Mouse (Mus musculus): ENCODE data around the gene Aspg.

The Aspg gene

DNA sequence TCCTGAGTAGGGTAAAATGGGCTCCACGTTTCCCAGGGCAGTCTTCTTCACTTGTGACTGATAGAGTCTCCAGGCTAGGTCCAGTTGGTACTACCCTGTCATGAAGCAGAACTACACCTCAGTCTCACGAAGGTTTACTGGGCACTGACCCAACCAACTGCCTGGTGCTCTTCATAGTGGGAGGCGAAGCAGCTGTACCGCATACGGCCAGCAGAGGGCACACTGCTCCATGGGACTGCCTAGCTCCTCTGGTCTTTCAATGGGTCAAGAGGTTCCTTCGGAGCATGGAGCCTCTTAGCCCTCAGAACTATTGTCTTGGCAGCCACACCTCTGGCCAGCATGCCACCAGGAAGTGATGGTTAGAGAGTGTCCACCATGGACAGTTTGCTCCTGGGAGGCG is 7.2 kb downstream of the Aspg start:
- peak; percentile 91 for DNase-seq (ENCODE audit: low spot score)

DNA sequence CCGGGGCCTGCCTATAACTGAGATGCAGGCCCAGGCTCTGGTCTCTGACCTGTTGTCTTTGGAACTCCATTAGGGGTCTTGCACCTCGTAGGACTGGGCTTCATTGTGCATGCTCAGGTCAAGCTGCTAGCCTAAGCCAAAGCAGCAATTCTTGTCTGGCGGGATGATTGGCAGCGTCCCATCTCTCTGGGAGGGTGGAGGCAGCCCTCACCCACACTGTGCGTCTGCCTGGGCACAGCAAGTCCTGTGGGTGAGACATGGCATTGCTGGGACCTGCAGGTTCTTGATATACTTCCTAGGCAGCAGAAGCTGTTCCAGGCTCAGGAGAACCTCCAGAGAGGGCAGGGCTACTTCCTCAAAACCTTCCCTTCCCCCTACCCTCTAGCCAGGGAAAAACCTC is 10.5 kb downstream of the Aspg start:
- no peak for DNase-seq (ENCODE audit: low spot score)

DNA sequence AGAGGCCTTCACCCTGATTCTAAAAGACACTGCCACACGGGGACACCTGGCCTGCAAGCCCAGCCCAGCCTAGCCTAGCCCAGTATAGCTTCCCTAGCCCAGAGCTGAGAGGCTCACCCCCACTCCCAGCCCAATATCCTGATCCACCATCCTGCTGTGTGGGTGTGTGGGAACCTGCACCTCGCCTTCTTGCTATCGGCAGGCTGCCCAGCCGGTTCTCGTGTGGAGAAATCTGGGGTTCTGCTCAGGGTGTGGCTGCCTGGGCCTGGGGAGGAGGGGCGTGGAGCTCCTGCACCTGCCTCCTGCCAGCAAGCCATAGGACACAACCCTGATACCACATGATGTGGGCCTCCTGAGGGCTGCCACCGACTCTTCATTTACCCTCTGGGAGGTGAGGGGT is 11.2 kb downstream of the Aspg start:
- DNase-seq (ENCODE audit: low spot score): no peak

DNA sequence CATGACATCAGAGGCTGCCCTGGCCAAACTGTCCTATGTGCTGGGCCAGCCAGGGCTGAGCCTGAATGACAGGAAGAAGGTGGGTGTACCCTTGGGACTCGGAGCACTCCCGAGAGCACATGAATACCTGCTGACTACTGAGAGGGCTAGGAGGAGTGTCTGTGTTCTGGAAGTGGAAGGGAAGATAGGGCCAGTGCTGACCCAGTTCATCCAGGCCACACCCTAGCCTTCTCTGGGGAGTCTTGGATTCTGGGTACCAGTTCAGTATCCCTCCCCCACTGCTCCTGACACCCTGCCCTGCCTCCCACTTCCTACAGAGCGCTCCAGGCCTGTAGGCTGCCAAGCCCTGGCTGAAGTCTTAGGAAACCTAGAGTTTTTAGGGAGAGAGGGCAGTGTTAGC is 14.7 kb downstream of the Aspg start:
- no peak for DNase-seq (ENCODE audit: low spot score)

DNA sequence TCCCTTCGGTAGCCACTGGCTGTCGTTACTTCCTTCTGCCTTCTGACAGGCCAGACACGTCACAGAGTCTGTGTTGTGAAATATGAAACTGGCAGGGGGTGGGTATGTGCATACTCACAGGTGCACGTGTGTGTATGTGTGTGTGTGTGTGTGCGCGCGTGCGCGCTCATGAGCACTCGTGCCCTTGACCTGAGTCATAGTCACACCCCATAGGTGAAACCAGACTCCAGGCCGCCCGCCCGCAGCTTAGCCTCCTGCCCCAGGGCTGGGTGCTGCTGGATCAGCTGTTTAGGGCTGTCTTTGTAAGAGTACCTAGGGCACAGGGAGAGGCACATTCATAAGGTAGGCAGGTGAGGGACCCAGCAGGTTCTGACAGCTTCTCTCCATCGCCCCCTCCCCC is 19.4 kb downstream of the Aspg start:
- no peak for DNase-seq (ENCODE audit: low spot score)

DNA sequence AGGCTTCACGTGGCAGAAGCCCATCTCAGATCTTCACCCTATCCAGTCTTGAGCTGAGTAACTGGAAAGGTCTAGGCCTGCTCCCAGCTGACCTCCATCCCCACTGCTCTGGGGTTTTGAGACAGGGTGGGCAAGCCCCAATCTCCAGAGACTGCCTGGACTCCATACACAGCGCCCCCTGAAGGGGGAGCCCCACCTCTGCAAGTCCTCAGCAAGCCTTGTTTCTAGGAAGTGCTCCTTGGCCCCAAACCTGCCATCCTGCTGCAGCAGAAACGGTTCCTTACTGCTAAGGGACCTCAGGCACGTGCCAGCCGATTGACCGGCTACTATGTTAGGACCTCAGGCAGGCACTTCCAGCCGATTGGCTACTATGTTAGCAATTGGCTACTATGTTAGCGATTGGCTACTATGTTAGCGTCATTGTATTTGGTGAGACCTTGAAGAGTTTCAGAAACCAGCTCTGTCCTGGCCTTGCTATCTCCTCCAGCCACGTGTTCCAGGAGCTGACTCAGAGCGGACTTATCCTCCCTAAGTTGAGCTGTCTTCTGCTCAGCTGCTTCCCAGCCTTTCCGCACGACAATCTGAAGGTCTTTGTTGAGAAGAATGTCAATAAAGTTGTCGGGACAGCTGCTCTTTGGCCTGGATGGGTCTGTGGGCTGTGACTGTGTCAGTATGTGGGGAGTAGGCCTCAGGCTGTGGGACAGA is 20.6 kb downstream of the Aspg start:
- peak; percentile 61 for DNase-seq (ENCODE audit: low spot score)

DNA sequence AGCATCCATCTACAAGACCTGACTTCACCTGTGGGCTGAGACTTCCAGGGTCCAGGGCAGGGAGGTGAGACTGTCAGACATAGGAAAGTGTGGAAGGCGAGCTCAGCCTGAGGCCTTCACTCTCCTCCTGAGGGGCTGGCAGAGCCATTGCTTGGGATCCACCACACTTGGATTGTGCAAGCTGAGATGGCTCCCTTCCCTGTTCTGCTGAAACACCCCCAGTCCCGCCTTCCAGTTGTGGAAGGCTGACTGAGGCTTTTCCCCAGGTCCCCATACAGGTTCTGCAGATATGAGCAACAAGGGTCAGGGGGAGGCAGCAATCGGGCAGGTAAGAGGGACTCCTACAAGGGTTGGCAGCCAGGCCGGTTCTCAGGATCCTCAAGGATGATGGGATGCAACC is 22.0 kb downstream of the Aspg start:
- no peak for DNase-seq (ENCODE audit: low spot score)

DNA sequence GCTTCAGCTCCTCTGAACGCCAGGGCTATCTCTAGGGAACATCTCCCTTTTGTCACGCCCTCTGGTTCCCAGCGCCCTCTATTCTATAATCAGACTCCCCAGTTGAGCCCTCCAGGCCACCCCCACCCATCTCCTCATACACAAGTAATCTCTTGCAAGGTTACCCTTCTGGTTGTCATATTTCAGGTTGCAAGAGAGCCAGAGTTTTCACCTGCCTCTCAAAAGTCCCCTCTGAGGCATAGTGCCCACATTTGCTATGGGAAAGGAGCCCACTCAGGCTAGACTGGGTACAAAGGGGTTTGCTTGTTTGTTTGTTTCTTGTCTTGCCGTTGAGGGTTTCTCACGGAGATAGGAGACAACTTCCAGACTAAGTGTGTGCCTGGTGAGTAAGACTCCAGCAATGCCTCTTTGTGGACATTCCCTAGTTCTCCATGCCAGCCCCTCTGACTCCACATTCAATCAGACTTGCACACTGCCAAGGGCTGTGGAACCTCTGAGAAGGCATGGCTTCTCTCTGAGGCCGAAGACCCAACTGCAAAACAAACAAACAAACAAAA is 22.9 kb downstream of the Aspg start:
- no peak for DNase-seq (ENCODE audit: low spot score)

DNA sequence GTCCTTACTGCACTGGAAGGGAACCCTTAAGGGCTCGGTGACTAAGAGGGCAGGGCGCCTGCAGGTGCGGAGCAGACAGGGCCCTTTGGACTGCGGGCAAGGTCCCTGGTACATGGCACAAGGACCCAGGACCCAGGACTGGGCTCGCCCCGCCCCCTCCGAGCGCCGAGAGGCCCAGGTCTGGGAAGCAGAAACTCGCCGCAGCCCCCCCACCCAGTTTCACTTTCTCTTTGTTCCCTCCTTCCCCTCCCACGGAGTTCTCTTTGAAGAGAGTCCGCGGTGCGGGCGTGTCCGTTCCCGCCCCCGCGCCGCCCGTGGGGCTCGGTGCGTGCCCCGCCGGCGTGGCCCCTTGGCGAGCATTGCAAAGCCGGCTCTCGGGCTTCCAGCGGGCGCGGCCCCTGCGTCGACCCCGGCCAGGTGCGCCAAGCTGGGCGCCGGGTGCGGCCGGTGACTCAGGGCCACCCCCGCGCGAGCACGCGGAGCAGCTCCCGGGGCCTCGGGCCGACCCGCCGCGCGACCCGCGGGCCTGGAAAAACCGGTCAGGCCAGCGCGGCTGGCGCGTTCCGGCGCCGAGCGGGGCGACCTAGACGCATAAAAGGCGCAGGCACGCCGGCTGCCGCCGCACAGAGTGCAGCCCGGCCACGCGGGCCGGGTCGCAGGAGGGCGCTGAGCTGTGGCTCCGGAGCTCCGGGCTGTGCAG is 23.8 kb downstream of the Aspg start:
- DNase-seq (ENCODE audit: low spot score): peak; percentile 87

DNA sequence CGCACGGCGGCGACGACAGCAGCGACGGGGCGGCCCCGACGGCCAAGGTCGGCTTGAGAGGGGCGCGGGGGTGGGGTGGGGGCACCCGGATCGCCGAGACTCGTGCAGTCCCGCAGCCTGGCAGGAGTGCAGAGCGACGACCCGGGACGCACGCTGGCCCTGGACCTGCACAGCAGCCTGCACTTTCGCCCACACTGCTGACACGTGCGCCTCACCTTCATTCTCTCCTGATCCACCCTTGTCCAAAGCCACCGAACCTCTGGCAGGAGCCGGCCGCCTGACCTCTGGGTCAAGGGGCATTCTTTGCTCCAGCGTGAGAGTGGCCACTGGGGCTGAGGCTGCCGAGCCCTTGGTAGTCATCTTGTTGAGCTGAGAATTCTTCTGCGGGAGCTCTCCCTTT is 24.5 kb downstream of the Aspg start:
- DNase-seq (ENCODE audit: low spot score): no peak

DNA sequence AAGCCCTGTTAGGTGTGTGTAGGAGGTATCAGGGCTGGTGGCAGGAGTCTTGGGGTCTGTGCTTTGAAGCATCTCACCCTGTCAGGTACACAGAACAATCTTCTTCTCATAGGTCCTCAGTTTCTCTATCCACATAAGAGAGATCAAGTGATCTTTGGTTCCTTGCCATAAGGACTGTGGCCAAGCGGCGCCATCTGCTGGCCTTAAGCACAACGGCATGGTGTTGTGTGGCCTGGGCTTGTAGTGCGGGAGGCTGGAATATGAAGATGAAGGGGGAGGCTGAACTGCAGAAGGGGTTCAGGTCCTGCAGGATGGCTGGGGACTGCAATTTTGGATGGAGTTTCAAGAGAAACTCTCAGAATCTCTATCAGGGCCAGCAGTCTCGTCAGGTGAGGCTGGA is 33.8 kb downstream of the Aspg start:
- DNase-seq (ENCODE audit: low spot score): no peak

DNA sequence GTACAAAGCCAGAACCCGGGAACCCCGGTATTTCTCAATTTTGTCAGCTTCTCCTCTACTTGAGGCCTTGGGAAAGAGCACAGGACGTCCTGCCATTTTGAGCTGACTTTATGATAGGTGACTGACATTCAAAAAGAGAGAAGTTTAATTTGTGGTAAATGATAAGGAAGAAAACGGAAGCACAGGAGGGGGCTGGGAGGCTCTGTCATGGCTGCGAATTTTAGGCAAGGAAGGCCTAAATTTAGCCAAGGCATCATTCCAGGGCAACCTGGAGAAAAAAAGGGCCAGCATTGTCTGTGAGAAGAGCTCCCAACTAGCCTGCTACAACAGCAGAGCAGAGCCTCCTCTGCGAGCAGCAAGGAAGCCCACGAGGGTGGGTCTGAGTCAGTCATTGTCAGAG is 34.3 kb downstream of the Aspg start:
- DNase-seq (ENCODE audit: low spot score): no peak

DNA sequence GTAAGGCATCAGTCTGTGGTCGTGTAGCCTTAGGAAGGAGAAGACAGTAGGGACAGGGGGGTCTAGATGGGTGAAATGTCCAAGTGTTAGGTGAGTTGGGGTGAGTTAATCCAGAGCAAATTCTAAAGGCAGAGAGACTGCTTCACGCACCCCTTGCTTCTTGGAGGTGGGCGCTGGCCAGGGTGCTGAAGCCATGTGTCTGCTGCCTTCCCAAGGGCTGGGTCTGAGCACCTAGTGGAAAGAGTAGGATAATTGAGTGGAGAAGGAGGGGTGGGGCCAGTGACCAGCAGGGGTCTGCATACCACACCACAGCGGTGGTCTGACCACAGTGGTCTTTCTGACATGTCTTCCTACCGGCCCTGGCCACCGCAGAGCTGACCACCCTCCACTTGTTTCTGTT is 34.8 kb downstream of the Aspg start:
- peak; percentile 87 for DNase-seq (ENCODE audit: low spot score)

DNA sequence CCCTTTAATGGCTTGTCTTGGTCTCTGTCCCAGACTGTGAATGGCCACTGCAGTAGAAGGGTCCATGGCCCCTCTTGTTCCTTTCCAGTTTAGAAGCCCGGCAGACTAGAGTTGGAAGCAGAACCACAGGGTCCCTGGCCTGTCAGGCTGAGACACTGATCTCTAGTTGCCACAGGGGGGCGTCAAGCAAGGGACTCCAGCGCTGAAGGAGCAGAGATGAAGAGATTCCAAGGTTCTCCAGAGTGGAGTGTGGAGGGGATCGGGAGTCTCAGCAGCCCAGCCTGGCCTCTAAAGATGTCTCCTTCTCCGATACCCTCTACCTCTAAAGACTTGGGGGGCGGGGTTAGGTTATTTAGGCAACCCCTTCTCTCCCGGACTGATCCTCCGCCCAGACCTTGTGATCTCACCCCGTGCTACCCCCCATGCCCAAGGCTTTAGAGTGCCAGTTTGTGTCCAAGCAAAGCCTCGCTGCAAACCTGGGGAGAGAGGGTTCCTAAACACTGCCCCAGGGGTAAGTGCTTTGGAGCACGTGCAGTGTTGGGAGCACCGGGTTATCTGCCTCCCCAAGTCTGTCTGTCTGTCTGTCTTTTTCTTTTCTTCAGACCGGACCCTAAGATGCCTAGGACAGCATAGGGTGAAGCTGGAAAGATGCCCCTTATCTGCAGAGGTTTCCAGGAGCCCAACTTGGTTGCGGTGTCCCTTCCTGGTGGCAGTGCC is 36.8 kb downstream of the Aspg start:
- DNase-seq (ENCODE audit: low spot score): no peak

DNA sequence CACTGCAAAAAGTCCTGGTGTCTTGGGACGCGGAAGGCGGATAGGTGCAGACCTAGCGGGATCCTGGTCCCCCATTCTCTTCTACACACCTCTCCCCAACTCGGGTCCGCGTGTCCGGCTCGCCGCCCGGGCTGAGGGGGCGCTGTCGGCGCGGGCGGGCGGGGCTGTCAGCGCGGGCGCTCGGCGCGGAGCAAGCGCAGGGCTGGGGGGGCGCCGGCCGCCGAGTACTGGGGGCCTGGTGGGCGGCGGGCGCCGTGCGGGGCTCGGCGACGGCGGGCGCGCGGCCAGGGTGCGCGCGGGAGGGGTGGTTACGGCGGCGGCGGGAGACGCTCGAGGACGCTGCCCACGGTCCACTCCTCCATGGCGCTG is 37.3 kb downstream of the Aspg start:
- no peak for DNase-seq (ENCODE audit: low spot score)

DNA sequence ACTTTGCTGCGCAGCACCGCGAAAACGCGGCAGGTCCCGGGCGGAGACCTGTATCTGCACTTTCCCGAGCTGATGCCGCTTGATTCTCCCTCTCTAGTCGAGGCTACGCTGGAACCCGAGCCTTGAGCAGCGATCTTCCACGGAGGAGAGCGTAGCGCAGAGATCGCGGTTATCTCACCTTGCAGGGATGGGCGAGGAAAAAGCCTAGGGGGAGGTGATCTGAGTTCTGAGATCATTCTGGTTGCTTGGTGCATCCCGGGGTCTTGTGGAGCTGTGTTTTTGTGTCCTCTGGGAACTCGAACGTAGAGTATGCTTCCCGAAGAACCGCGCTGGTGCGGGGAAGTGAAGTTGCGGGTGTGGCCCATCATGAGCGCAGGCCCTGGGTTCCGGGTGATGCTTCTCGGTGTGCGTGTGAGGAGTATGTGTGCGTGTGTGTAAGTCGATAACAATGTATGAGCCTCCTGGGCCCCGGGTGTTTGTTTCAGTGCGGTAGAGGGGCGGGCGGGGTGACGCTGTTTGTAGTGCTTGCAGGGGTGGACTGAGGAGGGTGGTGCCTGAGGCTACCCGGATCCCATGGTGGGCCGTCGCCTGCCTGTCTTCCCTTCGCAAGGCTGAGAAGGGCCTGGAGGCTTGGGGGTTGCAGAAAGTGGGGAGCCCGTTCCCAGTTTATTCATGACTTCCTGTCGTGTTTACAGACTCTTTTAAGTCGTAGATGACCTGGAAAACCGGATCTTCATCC is 38.1 kb downstream of the Aspg start:
- no peak for DNase-seq (ENCODE audit: low spot score)

DNA sequence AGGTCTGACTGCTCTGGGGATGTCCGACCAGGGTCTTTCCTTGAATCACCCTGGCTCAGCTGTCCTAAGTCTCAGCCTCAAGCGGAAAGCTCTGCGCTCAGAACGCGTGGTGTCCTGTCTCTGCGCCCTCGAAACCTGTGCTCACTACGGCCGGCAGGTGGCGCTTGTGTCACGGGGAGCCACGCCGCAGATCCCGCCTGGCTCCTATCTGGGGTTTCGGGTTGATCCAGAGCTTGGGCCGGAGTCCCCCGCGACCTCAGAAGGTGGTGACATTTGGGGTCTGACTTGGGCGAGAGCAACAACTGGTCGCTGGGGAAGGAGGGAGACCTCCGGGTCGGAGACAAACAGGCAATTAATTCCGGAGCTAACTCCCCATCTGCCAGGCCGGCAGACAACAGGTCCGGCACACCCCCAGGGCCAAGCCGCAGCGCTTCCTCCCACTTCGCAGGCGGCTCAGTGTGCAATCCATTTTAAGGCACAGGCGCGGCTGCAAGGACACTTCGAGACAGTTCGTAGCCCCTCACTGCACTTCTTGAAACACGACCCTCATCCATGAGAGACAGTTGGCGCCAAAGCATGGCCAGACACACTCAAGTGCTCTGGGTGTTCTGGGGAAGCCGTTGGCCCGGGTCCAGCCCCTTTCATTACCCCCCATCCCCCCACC is 38.9 kb downstream of the Aspg start:
- DNase-seq (ENCODE audit: low spot score): peak; percentile 94

DNA sequence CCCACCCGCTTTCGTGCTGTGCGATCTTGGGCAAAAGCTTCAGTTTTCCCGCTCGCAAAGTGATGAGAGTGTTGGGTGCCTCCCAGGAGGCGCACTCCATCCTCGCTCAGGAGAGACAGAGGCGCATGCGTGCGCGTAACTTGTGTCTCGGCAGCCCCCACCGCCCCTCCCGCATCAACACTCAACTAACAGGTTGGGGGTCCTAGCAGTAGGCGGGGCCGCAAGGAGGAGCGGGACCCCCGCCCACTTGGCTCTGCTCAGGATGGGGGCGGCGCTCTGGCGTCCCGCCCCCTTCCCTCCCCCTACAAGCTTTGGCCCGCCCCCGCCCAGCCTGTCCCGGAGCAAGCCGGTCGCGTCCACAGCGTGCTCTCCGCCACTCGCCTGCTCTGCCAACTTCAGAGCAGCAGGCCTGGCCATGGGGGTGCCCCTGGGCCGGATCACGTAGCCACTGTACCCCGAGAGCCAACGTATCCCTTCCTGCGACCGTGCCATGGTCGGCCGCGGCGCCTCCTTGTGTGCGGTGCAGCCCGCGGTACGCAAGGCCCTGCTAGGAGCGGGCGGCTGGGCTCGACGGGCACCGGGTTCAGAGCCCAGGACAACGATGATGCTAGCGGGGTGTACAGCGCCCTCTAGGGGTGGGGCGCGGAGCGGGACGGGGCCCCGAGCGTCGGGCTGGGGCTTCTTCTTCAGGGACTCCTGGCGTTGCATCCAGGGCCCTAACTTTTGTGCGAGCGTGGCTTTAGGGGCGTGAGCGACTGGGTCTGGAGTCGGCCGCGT is 39.6 kb downstream of the Aspg start, which contains the start of gene Kif26a:
TSS of gene Kif26a (plus strand) at position 334 of the 777 bp plus-strand sequence.
- peak; percentile 77 for DNase-seq (ENCODE audit: low spot score)

DNA sequence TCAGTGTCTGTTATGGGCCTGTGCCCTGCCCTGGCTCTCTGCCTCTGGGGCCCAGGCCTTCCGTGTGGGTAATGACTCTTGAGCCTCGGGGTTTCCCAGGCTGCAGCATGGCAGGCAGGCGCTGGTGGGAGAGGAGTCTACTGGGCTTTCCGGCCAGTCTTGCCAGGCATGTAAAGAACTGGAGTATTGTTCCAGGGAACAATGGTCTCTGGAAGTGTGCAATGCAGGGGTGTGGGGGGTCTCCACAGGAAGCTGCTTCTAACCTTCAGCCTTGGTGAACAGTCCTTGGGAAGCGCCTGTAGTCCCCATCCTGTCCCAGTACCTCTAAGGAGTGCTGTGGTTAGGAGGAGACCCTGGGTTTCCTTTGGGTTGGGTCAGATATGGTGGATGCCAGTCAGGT is 40.9 kb downstream of the Aspg start:
- no peak for DNase-seq (ENCODE audit: low spot score)

DNA sequence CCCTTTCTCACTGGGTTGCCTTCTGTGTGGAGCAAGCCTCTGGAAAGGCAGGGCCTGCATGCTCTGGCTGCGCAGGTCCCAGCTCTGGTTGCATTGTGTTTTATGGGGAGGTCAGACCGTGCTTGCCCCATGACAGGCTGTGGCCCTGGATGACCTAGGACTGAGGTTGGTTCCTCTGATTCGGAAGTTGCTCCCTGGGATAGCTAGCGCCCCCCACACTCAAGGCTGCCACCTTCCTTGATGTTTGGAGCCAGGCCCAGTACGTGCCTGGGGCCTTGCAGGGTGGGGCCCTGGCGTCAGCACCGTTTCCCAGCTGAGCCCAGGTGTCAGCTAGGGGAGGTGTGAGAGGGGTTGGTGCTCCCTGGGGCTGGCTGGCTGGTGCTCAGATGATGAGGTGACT is 43.5 kb downstream of the Aspg start:
- no peak for DNase-seq (ENCODE audit: low spot score)
